Mouse (Mus musculus) thymus, adult 2 months (tissue): ENCODE measurements around the gene Parg.

Experiments
- CTCF ChIP-seq: fragments of 200-500 bp; IDR thresholded peaks from 2 replicates; pipeline ENCODE4 v1.5.1; 2012; ENCODE audit warnings: mild to moderate bottlenecking, control low read depth, low read length, moderate library complexity, borderline replicate concordance; ENCODE audit not compliant: control insufficient read depth, poor library complexity, insufficient read depth; ENCODE audit errors: extremely low read depth
- POLR2A ChIP-seq: fragments of 200-500 bp; IDR thresholded peaks from 2 replicates; pipeline ENCODE4 v1.6.1; 2012; ENCODE audit warnings: mild to moderate bottlenecking, low read length, control low read depth, moderate library complexity; ENCODE audit not compliant: control insufficient read depth, poor library complexity, insufficient read depth; ENCODE audit errors: extremely low read depth

- TF ChIP-seq POLR2A (no peak), CTCF (no peak)
These were observed 109.8 kb downstream of the Parg start for GRCm38 (mm10) chr14:32311381-32312035.
